Mouse (Mus musculus): ENCODE results near the gene Ugt1a10.
"Not testable (repeated sequence)": the region's sequence is repeated elsewhere in the genome, so short reads cannot be mapped to it uniquely, and the experiment has no call there.

Gene Ugt1a10

GRCm38 (mm10) chr1:88070902-88071301, 15.7 kb downstream of the Ugt1a10 start:
- DNase-seq (ENCODE audit: low read depth, low spot score) = no peak
- Histone ChIP-seq H3K27me3 (ENCODE audit: control insufficient read depth, insufficient read depth, low read length, poor library complexity, severe bottlenecking) (no peaks in the 10 kb centered on the region), H3K36me3 (ENCODE audit: control insufficient read depth, insufficient read depth, low read length, poor library complexity, severe bottlenecking) (no peaks in the 10 kb centered on the region)

DNA sequence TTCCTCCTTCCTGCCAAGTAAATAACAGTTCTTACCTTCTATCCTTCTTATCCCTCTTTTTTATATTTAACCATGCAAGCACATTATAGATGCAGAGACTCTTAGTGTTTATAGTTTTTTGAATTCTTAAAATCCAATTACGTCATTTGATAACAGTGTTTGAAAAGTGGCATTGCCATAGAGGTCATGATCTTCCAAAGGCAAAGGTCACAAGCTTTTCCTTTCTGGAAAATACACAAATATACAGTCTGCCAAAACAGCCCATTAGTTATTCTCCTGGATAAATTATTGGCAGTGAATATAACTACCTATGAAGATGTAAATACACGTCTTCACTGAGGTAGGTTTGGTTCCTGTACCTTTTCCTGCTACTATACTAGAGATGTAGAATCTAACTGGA, 19.3 kb downstream of the Ugt1a10 start:
- H3K36me3 ChIP-seq (ENCODE audit: control insufficient read depth, insufficient read depth, low read length, poor library complexity, severe bottlenecking) = no peaks in the 10 kb centered on the region

GRCm38 (mm10) chr1:88077128-88077527, 21.9 kb downstream of the Ugt1a10 start:
- DNase-seq (ENCODE audit: low read depth, low spot score) = no peak
- no peaks in the 10 kb centered on the region for H3K27me3 ChIP-seq (ENCODE audit: control insufficient read depth, insufficient read depth, low read length, poor library complexity, severe bottlenecking)
- H3K36me3 ChIP-seq (ENCODE audit: control insufficient read depth, insufficient read depth, low read length, poor library complexity, severe bottlenecking) = no peaks in the 10 kb centered on the region

More for the DNA sequence above, 19.3 kb downstream of the Ugt1a10 start:
- no peak for DNase-seq (ENCODE audit: low read depth, low spot score)
- H3K27me3 ChIP-seq (ENCODE audit: control insufficient read depth, insufficient read depth, low read length, poor library complexity, severe bottlenecking) = no peaks in the 10 kb centered on the region

DNA sequence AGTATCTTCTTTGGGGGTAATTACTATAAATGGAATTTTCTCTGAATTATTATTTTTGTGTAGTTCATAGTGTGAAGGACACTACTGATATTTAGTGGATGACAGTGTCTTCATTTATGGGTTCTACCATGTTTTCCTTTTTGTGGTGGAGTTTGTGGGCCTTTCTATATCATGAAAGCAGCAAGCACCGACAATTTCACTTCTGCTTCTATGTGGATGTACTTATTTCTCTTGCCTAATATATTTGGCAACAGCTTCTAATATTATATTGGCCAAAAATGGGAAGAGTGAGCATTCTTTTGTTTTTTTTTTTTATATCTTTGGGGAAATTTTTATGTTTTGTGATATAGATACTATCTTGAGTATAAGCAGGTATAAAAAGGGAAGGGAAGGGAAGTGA, 26.5 kb downstream of the Ugt1a10 start:
- Histone ChIP-seq H3K36me3 (ENCODE audit: control insufficient read depth, insufficient read depth, low read length, poor library complexity, severe bottlenecking) (no peaks in the 10 kb centered on the region), H3K27me3 (ENCODE audit: control insufficient read depth, insufficient read depth, low read length, poor library complexity, severe bottlenecking) (no peaks in the 10 kb centered on the region)
- DNase-seq (ENCODE audit: low read depth, low spot score) = no peak

DNA sequence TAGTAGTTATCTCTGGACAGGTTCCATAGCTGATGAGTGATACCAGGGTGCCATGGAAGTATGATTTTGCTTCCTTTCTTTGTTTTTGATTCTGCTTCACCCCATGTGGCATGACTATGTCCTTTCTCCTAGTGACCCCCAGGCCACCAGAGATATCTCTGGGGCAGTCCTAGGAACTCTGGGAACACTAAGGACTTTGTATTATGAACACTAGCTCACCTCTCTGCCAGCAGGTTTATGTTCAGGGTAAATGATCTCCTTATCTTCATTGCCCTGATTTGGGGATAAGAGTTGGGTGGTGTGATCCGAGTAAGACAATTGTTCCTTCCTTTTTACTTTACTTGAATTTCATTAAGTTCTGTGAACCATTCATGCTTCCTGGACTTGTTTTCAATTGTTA, 30.9 kb downstream of the Ugt1a10 start:
- DNase-seq (ENCODE audit: low read depth, low spot score) = no peak
- H3K27me3 ChIP-seq (ENCODE audit: control insufficient read depth, insufficient read depth, low read length, poor library complexity, severe bottlenecking) = no peaks in the 10 kb centered on the region
- H3K36me3 ChIP-seq (ENCODE audit: control insufficient read depth, insufficient read depth, low read length, poor library complexity, severe bottlenecking) = no peaks in the 10 kb centered on the region

- Histone ChIP-seq H3K27me3 (ENCODE audit: control insufficient read depth, insufficient read depth, low read length, poor library complexity, severe bottlenecking) (no peaks in the 10 kb centered on the region), H3K36me3 (ENCODE audit: control insufficient read depth, insufficient read depth, low read length, poor library complexity, severe bottlenecking) (no peaks in the 10 kb centered on the region)
- DNase-seq (ENCODE audit: low read depth, low spot score) = no peak
These were observed 32.3 kb downstream of the Ugt1a10 start, which contains the start of gene Ugt1a8 for GRCm38 (mm10) chr1:88087513-88087912. Gene Ugt1a8 (plus strand): TSS chr1:88087813.

- Histone ChIP-seq H3K36me3 (ENCODE audit: control insufficient read depth, insufficient read depth, low read length, poor library complexity, severe bottlenecking) (no peaks in the 10 kb centered on the region), H3K27me3 (ENCODE audit: control insufficient read depth, insufficient read depth, low read length, poor library complexity, severe bottlenecking) (no peaks in the 10 kb centered on the region)
- no peak for DNase-seq (ENCODE audit: low read depth, low spot score)
These were observed 37.2 kb downstream of the Ugt1a10 start for GRCm38 (mm10) chr1:88092341-88092740.

GRCm38 (mm10) chr1:88094270-88094676, 39.1 kb downstream of the Ugt1a10 start:
- H3K36me3 ChIP-seq (ENCODE audit: control insufficient read depth, insufficient read depth, low read length, poor library complexity, severe bottlenecking); H3K27me3 ChIP-seq (ENCODE audit: control insufficient read depth, insufficient read depth, low read length, poor library complexity, severe bottlenecking): not testable (repeated sequence)
- DNase-seq (ENCODE audit: low read depth, low spot score) = peak; percentile 9

DNA sequence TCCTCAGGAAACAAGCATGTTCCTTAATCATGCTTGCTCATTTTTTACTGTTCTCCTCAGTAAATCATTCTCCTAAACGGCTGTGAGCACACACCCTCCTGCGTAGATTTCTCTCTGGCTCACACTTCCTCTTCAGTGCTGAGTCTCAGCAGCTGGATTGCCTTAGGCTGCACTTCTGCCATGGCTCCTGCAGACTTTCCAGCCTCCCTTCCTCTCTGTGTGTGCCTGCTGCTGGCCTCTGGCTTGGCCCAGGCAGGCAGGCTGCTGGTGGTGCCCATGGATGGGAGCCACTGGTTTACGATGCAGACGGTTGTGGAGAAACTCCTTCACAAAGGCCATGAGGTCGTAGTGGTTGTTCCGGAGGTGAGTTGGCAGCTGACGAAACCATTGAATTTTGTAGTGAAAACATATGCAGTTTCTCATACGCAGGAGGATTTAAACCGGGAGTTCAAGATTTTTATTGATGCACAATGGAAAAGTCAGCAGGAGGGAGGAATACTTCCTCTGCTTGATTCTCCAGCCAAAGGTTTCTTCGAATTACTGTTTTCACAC, 39.8 kb downstream of the Ugt1a10 start, which contains the start of gene Ugt1a7c:
Gene Ugt1a7c, plus strand, starts transcription at position 122 of the 552 bp plus-strand sequence.
- Histone ChIP-seq H3K27me3 (ENCODE audit: control insufficient read depth, insufficient read depth, low read length, poor library complexity, severe bottlenecking) (no peaks in the 10 kb centered on the region), H3K36me3 (ENCODE audit: control insufficient read depth, insufficient read depth, low read length, poor library complexity, severe bottlenecking) (no peaks in the 10 kb centered on the region)
- DNase-seq (ENCODE audit: low read depth, low spot score) = peak; percentile 28

DNA sequence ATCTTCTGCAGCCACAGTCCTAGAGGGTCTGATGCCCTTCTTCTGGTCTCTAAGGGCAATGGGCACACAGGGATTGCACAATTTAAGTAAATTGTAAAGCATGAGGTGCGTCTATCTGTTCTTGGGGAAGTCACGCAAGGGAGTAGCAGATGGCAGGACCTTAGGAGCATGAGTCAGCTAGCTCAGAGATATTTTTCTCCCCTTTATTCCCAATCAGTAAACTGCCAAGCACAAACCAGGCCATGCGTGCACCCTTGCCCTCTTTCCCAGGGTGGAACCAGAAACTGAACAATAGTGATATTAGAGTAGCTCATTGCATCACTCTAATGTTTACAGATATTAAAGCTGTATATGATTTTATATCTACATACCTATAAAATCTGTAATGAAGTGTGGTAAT, 43.4 kb downstream of the Ugt1a10 start:
- H3K27me3 ChIP-seq (ENCODE audit: control insufficient read depth, insufficient read depth, low read length, poor library complexity, severe bottlenecking); H3K36me3 ChIP-seq (ENCODE audit: control insufficient read depth, insufficient read depth, low read length, poor library complexity, severe bottlenecking); DNase-seq (ENCODE audit: low read depth, low spot score): not testable (repeated sequence)

DNA sequence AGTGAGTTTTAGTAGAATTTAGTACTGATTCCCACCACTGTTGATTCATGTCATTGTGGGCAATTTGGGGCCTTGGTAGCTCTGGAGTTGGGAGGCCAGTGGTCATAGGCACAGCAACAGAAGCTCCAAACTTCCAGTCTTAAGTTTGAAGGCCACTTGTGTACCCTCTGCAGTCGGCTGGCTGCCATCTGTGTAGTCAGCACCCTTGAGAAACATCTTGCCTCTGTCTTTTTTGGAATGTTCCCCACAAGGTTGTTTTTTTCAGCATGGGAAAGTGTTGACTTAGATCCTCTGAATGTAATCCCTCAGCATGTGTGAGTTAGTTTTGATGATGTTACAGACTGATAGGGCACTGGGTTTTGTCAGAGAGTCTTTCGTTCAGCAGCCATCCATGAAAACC, 44.5 kb downstream of the Ugt1a10 start:
- not testable (repeated sequence) for DNase-seq (ENCODE audit: low read depth, low spot score); H3K36me3 ChIP-seq (ENCODE audit: control insufficient read depth, insufficient read depth, low read length, poor library complexity, severe bottlenecking); H3K27me3 ChIP-seq (ENCODE audit: control insufficient read depth, insufficient read depth, low read length, poor library complexity, severe bottlenecking)

DNA sequence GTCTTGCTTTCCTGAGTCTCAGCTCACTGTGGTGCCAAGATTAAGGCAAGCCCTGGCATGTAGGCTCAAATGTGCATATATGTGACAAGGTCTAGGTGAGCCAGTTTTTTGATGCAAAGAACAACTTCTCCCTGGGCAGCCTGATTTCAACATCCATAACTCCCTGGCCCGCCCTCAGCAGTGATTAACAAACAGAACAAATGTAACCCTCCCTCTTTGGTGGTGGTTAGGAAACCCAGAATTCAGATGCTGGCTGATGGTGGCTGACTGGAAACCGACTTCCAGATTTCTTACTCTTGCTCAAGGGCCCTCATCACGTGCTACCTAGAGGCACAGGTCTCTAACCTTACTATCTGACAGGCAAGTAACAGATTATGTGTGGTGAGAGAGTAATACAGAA, 47.8 kb downstream of the Ugt1a10 start, which contains the start of gene Ugt1a6b:
Gene Ugt1a6b, plus strand, starts transcription at position 234 of the 400 bp plus-strand sequence.
- not testable (repeated sequence) for H3K36me3 ChIP-seq (ENCODE audit: control insufficient read depth, insufficient read depth, low read length, poor library complexity, severe bottlenecking); DNase-seq (ENCODE audit: low read depth, low spot score); H3K27me3 ChIP-seq (ENCODE audit: control insufficient read depth, insufficient read depth, low read length, poor library complexity, severe bottlenecking)

DNA sequence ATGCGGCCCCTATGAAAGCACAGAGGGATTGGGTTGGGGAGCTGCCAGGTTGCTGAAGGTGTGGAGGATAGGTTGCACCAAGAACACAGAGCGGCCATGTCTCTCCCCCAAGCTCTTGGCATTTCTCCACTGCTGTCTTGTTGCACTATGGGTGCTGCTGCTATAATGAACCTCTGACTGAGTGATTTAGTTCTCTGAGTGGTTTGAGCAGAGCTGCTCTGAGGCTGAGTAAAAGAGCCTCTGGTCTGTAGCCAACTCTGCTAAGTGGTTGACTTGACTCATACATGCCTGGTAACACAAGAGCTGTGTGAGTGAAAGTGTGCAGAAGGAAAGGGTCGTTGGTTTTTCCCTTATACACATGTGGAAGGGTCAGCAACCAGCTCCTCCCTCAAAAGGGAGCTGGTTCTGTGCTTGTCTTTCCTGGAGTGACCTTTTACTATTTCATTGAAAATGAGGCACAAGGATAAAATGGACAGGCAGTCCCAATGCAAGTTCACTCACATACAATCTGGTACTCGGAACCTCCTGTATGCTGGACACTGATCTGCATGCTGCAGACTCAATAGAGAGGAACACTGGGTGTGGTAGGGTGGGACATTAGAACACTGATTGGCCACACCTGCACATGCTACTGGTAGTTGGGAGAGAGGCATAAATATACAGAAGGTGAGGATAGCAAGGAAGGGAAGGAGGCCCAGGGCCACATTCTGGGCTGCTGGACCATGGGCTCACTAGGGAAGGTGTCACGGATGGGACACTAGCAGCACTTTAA, 48.7 kb downstream of the Ugt1a10 start:
- H3K27me3 ChIP-seq (ENCODE audit: control insufficient read depth, insufficient read depth, low read length, poor library complexity, severe bottlenecking); DNase-seq (ENCODE audit: low read depth, low spot score); H3K36me3 ChIP-seq (ENCODE audit: control insufficient read depth, insufficient read depth, low read length, poor library complexity, severe bottlenecking): not testable (repeated sequence)

GRCm38 (mm10) chr1:88104667-88105430, 49.7 kb downstream of the Ugt1a10 start:
- H3K36me3 ChIP-seq (ENCODE audit: control insufficient read depth, insufficient read depth, low read length, poor library complexity, severe bottlenecking) = no peaks in the 10 kb centered on the region
- no peaks in the 10 kb centered on the region for H3K27me3 ChIP-seq (ENCODE audit: control insufficient read depth, insufficient read depth, low read length, poor library complexity, severe bottlenecking)
- DNase-seq (ENCODE audit: low read depth, low spot score) = no peak

DNA sequence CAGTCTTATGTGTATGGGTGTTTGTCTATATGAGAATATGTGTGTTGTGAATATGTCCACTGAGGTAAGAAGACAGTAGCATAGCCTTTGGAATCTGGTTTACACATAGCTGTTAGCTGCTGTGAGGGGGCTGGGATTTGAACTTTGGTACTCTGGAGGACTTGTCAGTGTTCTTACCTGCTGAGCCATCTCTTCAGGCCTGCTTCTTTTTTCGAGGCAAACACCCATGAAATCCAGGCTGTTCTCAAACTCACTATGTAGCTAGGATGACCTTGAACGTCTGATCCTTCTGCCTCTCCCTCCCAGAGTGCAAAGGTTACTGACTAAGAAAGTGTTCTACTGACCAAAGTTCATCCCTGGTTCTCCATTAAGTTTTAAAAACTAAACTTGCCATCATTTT, 50.5 kb downstream of the Ugt1a10 start:
- Histone ChIP-seq H3K27me3 (ENCODE audit: control insufficient read depth, insufficient read depth, low read length, poor library complexity, severe bottlenecking) (no peaks in the 10 kb centered on the region), H3K36me3 (ENCODE audit: control insufficient read depth, insufficient read depth, low read length, poor library complexity, severe bottlenecking) (no peaks in the 10 kb centered on the region)
- no peak for DNase-seq (ENCODE audit: low read depth, low spot score)
